Mouse (Mus musculus) embryonic facial prominence, embryonic 11.5 days (tissue): ENCODE data around the gene Tma7. TPM values are rescaled to one million over a fixed set of nuclear protein-coding genes. Genes with fewer than 3 reads are reported as not detected.
A peak's percentile ranks its signal among the peaks of the same experiment; 100 is the strongest.

ENCODE experiments used
- ATAC-seq: fragments of 200-750 bp; cut with Nextera tagmentation; replicated peaks from 2 replicates; pipeline ENCODE4 v1.8.0; 2017; ENCODE audit warnings: low read depth; ENCODE audit not compliant: insufficient number of reproducible peaks, low FRiP score, low TSS enrichment
- DNase-seq: peaks from one replicate; pipeline ENCODE4 v3.0.0-alpha.2; 2015; ENCODE audit warnings: low spot score
- H3K27ac ChIP-seq: fragments of 300-500 bp; sonication (generic); replicated peaks from 2 replicates; pipeline ENCODE4 v1.5.1; 2014; ENCODE audit warnings: mild to moderate bottlenecking, low read depth, low read length, control low read depth
- H3K27me3 ChIP-seq: fragments of 300-500 bp; sonication (generic); 2 replicates; pipeline ENCODE4 v1.6.1; 2014; ENCODE audit warnings: mild to moderate bottlenecking, low read length, moderate library complexity, mixed read lengths; ENCODE audit not compliant: control insufficient read depth, insufficient read depth
- H3K36me3 ChIP-seq: fragments of 300-500 bp; sonication (generic); replicated peaks from 2 replicates; pipeline ENCODE4 v1.6.1; 2014; ENCODE audit warnings: low read depth, mild to moderate bottlenecking, low read length, moderate library complexity, mixed read lengths; ENCODE audit not compliant: control insufficient read depth, insufficient read depth
- H3K4me1 ChIP-seq: fragments of 300-500 bp; sonication (generic); 2 replicates; pipeline ENCODE4 v1.6.1; 2014; ENCODE audit warnings: low read length, mixed read lengths; ENCODE audit not compliant: control insufficient read depth, insufficient read depth
- H3K4me2 ChIP-seq: fragments of 300-500 bp; sonication (generic); 2 replicates; pipeline ENCODE4 v1.6.1; 2014; ENCODE audit warnings: low read depth, mild to moderate bottlenecking, control low read depth, low read length, moderate library complexity
- H3K4me3 ChIP-seq: fragments of 300-500 bp; sonication (generic); 2 replicates; pipeline ENCODE4 v1.5.1; 2014; ENCODE audit warnings: low read depth, low read length, control low read depth
- H3K9ac ChIP-seq: fragments of 300-500 bp; sonication (generic); replicated peaks from 2 replicates; pipeline ENCODE4 v1.6.1; 2014; ENCODE audit warnings: mild to moderate bottlenecking, control low read depth, low read length
- H3K9me3 ChIP-seq: fragments of 300-500 bp; sonication (generic); replicated peaks from 2 replicates; pipeline ENCODE4 v1.6.1; 2016; ENCODE audit warnings: mild to moderate bottlenecking, low read length, inconsistent platforms, mixed read lengths; ENCODE audit not compliant: control insufficient read depth
- WGBS: fragments of 180-500 bp; shearing (Covaris S2); extraction: QIAGEN DNeasy Blood & Tissue Kit; methylation state at CpG from one replicate; pipeline ENCODE4 v1.1.7; 2014; 5-methylcytosine and 5-hydroxymethylcytosine counted together
- polyA plus RNA-seq: library from polyadenylated mRNA; unstranded; fragments of >200 nt; fragmentation: Nextera tagmentation; extraction: Ambion mirVana; gene quantifications from 2 replicates; pipeline ENCODE4 v1.2.1, GENCODE M21; 2014

Tma7 gene
- polyA plus RNA-seq, 1 experiment from 2014 or later, result 898 TPM

DNA sequence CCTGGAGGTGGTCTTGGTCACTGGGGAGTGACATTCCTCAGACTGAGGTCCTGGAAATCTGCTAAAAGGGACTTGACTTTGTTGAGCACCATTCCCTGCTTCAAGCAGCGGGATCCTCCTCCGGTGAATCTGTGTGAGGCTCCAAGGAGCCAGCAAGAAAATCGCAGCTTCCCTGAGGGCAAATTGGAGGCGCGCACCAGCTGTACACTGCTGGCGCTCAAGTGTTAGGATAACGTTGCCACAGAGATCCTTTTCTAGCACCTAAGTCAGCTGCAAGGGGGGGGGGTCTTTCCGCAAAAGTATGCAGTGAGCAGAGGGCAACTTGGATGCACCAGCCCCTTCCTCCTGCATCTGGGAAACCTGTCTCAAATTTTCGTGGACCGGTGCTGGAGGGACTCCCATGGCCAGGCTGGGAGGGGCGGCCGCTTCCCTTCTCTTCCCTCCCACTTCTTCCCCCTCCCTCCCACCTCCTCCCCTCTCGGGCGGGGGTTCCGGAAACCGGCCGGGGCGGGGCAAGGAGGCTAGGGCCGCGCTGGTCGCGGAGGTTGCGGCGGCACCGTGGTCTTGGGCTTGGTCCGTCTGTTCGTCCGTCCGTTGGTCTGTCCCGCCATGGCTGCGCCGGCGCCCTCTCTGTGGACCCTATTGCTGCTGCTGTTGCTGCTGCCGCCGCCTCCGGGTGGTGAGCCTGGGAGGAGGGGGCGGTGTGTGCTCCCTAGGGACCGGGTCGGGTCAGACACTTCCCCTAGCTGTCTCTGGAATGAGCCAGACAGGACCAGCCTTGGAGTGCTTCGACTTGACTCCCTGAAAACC, 44.1 kb downstream of the Tma7 start, which contains the start of gene Shisa5:
Shisa5 (plus strand) TSS at position 480 of the 810 bp plus-strand sequence.
- Histone ChIP-seq H3K4me2 (peak within 1 kb of the TSS; percentile 65), H3K36me3 (no peaks in the 10 kb centered on the region), H3K9ac (peak within 1 kb of the TSS; percentile 68), H3K27me3 (no peaks in the 10 kb centered on the region), H3K4me1 (no peaks in the 10 kb centered on the region), H3K27ac (no peak within 1 kb of the TSS), H3K9me3 (no peaks in the 10 kb centered on the region), H3K4me3 (peak within 1 kb of the TSS; percentile 53)
- ATAC-seq, result peak; percentile 83
- DNase-seq, result peak; percentile 83
- WGBS, result 1% methylated on average over 38 of the region's 40 CpGs

DNA sequence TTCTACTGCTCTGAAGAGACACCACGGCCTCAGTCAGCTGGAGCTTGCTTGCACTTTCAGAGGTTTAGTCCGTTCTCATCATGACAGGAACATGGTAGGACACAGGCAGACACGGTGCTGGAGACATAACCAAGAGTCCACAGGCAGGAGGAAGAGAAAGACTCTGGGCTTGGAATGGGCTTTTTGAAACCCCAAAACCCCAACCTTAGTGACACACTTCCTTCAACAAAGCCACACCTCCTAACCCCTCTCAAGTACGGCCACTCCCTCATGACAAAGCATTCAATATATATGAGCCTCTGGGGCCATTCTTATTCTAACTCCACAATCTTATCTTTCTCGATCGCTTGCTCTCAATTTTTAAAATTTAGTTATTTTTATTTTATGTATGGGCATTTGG, 50.0 kb downstream of the Tma7 start:
- no peaks in the 10 kb centered on the region for H3K27me3 ChIP-seq
- no peak for ATAC-seq
- H3K4me1 ChIP-seq, result no peaks in the 10 kb centered on the region
- no peak overlapping the region for H3K4me3 ChIP-seq
- H3K27ac ChIP-seq, result no peak overlapping the region
- no peaks in the 10 kb centered on the region for H3K36me3 ChIP-seq
- 87% methylated on average over 6 of the region's 6 CpGs for WGBS
- H3K9me3 ChIP-seq, result no peaks in the 10 kb centered on the region
- DNase-seq, result no peak
- H3K4me2 ChIP-seq, result no peak overlapping the region
- no peak overlapping the region for H3K9ac ChIP-seq

DNA sequence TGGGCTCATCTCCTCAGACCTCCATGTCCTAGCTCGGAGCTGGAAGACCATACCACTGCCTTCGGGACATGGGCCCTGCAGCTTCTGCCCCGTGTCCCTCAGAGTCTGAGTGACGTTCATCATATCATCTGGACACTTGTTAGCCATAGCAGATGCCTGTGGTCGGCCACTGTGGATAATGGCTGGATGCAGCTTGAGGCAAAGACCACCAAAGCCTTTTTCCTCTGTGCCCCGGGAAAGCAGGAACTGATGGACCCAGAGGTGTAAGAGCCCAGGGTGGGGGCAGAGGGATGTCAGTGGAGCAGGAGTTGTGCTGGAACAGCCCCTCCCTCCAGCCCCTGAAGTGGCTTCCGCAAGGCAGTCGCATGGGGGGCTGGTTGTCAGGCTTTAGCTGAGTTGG, 50.7 kb downstream of the Tma7 start:
- no peaks in the 10 kb centered on the region for H3K36me3 ChIP-seq
- no peak overlapping the region for H3K4me3 ChIP-seq
- no peak overlapping the region for H3K9ac ChIP-seq
- DNase-seq (no peak), ATAC-seq (no peak)
- H3K27ac ChIP-seq, result no peak overlapping the region
- H3K4me2 ChIP-seq, result no peak overlapping the region
- no peaks in the 10 kb centered on the region for H3K9me3 ChIP-seq
- 87% methylated on average over 8 of the region's 8 CpGs for WGBS
- no peaks in the 10 kb centered on the region for H3K27me3 ChIP-seq
- no peaks in the 10 kb centered on the region for H3K4me1 ChIP-seq

DNA sequence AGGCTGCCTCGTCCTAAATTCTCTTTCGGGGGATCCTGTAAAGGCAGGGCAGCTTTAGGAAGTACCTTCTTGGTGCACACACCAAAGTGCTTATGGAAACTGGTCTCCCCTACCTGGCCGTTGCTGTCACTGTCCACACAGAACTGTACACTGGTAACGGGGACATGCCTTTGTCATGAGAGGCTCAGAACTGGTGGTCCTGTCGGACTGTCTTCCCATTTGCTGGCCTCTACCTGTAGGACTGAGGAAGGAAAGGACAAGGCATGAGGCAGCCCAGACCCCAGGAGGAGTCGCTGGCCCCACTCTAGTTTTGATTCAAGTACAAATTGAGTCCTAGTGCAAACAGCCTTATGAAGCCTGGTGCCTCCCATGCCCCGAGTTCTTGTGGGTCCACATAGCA, 51.4 kb downstream of the Tma7 start:
- ATAC-seq, result no peak
- WGBS, result 92% methylated on average over 7 of the region's 7 CpGs

DNA sequence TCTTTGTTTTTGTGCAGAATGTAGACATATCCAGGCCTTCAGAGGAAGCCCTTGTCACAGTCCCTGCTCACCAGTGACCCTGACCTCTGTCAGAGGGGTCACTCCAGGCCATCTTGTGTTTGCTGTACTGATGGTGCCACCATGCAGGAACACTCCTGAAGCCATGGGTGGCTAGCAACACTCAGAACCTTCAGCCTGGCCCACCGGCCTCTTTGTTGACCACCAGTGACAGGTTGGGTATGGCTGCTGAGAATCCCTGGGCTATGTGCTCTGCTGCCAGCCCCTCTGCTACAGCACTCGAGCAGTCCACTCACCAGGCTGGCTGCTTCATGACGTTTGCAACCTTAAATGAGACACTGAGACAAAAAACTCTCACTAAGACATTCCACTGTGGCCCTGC, 52.1 kb downstream of the Tma7 start:
- DNase-seq, result no peak
- no peak overlapping the region for H3K27ac ChIP-seq
- WGBS, result 69% methylated on average over 3 of the region's 3 CpGs
- H3K4me1 ChIP-seq, result no peaks in the 10 kb centered on the region
- no peak overlapping the region for H3K4me3 ChIP-seq
- H3K9ac ChIP-seq, result no peak overlapping the region
- ATAC-seq, result no peak
- H3K9me3 ChIP-seq, result no peaks in the 10 kb centered on the region
- no peaks in the 10 kb centered on the region for H3K27me3 ChIP-seq
- no peaks in the 10 kb centered on the region for H3K36me3 ChIP-seq
- no peak overlapping the region for H3K4me2 ChIP-seq

More for the DNA sequence above, 51.4 kb downstream of the Tma7 start:
- Histone ChIP-seq H3K27ac (no peak overlapping the region), H3K9ac (no peak overlapping the region), H3K4me1 (no peaks in the 10 kb centered on the region), H3K4me2 (no peak overlapping the region), H3K36me3 (no peaks in the 10 kb centered on the region), H3K9me3 (no peaks in the 10 kb centered on the region), H3K4me3 (no peak overlapping the region), H3K27me3 (no peaks in the 10 kb centered on the region)
- DNase-seq, result no peak

DNA sequence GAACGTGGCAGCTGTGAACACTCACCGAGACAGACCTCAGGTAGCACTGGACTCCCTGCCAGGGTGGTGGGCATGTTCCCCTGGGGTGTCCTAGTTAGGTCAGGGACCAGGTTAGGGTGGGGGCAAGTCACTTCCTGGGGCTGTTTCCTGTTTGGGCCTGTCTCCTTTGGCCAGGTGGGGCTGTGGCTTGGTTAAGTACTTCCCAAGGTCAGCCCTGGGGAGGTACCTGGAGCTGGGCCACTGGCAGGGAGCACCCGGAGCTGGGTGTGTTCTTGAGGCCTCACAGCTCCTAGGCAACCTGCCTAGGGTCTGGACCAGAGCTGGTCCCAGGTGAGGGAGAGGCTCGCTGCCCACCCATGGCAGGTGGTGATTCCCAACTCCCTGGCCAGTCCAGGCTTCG, 53.5 kb downstream of the Tma7 start:
- H3K27ac ChIP-seq, result no peak overlapping the region
- H3K9me3 ChIP-seq, result no peaks in the 10 kb centered on the region
- WGBS, result 76% methylated on average over 5 of the region's 5 CpGs
- no peaks in the 10 kb centered on the region for H3K4me1 ChIP-seq
- H3K27me3 ChIP-seq, result no peaks in the 10 kb centered on the region
- no peaks in the 10 kb centered on the region for H3K36me3 ChIP-seq
- H3K9ac ChIP-seq, result no peak overlapping the region
- no peak overlapping the region for H3K4me3 ChIP-seq
- no peak overlapping the region for H3K4me2 ChIP-seq
- DNase-seq (no peak), ATAC-seq (no peak)

DNA sequence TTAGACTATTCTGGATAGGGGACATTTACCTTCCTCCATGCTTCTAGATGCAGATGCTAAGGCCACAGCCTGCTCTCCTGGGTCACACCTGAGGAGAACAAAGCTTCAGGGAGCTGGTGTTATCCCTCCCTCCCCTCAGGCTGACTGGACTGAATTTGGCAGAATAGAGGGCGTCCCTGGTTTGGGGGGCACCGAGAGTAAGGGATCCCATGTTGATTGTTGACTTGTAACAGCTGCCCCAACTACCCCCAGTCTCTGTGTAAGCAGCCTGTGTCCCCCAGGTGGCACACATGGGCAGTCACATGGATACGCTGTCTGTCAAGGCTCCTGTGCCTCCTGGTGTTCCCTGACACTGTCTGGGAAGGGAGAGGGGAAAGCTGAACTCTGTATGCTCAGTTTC, 54.0 kb downstream of the Tma7 start:
- Histone ChIP-seq H3K9ac (no peak overlapping the region), H3K4me3 (no peak overlapping the region), H3K9me3 (no peaks in the 10 kb centered on the region), H3K36me3 (no peaks in the 10 kb centered on the region), H3K4me1 (no peaks in the 10 kb centered on the region), H3K4me2 (no peak overlapping the region), H3K27ac (no peak overlapping the region), H3K27me3 (no peaks in the 10 kb centered on the region)
- ATAC-seq, result no peak
- WGBS, result 88% methylated on average over 3 of the region's 3 CpGs
- DNase-seq, result no peak

DNA sequence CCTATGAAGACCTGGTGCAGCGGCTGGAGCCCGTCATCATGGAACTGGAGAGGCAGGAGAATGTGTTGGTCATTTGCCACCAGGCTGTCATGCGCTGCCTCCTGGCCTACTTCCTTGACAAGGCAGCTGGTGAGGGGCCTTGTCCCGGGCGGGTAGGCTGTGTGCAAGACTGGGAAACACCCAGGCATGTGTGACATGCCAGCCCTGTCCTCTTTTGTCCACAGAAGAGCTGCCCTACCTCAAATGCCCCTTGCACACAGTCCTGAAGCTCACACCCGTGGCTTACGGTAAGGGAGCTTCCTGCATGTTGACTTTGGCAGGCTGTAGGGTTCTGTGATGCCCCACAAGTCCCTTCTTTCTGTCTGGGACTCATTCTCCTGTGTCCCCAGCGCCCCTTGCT, 54.9 kb downstream of the Tma7 start:
- Histone ChIP-seq H3K9me3 (no peaks in the 10 kb centered on the region), H3K27ac (no peak overlapping the region), H3K36me3 (no peaks in the 10 kb centered on the region), H3K4me3 (no peak overlapping the region), H3K9ac (no peak overlapping the region), H3K4me2 (no peak overlapping the region), H3K4me1 (no peaks in the 10 kb centered on the region), H3K27me3 (no peaks in the 10 kb centered on the region)
- no peak for DNase-seq
- WGBS, result 85% methylated on average over 8 of the region's 8 CpGs
- no peak for ATAC-seq
